Mouse (Mus musculus): Measurements from ENCODE around the gene Hras.

Hras gene

DNA sequence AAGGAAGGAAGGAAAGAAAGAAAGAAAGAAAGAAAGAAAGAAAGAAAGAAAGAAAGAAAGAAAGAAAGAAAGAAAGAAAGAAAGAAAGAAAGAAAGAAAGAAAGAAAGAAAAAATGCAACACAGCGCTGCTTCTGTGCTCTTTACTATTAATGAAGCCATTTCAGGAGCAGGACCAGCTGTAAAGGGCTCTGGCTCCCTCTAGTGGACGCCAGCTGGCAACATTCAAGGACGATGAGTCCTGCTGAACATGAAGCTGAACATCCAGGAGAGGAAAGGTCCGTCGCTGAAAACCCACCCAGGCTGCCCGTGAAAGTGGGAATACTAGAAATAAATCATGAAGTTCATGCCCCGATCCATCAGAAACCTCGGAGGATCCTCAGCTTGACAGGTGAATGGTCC, 17.6 kb downstream of the Hras start:
- in situ Hi-C loops (cut with MboI, MseI) = loop anchor here (5.0 to 10.0 kb wide), 5 partner anchors 84 to 1201 kb away; partner anchors contain the start of genes 6430531B16Rik (in 1 of the 2), B4galnt4 (in 1 of the 2), Gm45717 (in 1 of the 2) and Ifitm2 (in 1 of the 2)

DNA sequence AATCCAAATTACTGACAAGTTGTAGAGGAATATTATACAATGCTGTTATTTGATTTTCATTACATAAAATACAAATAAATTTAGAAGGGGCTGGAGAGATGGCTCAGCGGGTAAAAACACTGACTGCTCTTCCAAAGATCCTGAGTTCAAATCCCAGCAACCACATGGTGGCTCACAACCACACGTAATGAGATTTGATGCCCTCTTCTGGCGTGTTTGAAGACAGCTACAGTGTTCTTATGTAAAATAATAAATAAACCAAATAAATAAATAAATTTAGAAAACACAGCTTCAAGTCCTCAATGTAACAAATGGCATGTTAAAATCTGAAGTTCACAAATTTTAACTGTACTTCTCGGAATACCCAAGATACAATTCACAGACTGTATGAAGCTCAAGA, 18.7 kb downstream of the Hras start:
- in situ Hi-C loops (cut with MboI, MseI) = loop anchor here (5.0 to 10.0 kb wide), 5 partner anchors 83 to 1200 kb away; partner anchors contain the start of genes 6430531B16Rik (in 1 of the 2), B4galnt4 (in 1 of the 2), Gm45717 (in 1 of the 2) and Ifitm2 (in 1 of the 2)

- in situ Hi-C loops (cut with MboI, MseI) = loop anchor here (5.0 to 10.0 kb wide), 5 partner anchors 76 to 1199 kb away; partner anchors contain the start of genes 6430531B16Rik (in 1 of the 2) and B4galnt4 (in 1 of the 2)
Observed at GRCm38 (mm10) chr7:141173323-141173850, 20.4 kb downstream of the Hras start.

DNA sequence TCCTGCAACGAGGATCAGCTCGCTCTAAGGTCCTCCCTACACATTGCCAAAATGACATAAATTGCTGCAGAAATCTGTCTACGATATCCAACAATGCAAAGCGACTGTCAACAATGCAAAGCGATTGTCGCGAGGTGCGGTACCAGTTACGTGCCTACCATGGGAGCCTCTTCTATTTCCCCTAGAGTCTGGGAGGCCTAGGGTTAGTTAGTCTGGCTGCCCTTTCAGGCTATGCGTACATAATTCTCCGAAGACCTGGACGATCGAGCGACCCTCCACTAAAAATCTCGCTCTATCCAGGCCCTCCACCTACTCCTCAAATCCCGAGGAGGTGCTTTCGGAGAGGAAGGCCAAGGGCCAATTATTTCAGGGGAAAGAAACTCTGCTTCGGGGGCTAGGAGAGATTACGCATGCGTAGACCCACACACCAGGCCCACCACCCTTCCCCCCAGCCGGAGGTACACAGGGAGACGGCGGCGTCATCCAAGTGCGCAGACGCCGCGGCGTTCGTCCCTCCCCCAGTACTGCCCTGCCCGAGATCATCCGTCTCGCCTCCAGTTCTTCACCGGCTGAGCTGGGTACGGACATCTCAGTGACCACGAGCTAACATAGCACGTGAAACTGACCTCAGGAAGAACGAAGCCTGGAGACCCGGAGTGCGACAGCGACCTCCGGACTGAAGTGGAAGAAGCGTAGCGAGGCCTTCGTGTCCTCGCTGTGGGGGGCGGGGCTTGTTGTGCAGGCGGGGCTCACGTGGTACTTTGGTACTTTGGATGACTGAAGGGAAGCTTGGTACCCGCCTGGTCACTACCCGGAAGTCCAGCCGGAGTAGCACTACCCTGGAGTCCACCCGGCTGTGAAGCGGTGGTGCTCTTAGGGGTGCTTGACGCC, 21.4 kb downstream of the Hras start, which contains the start of gene Rnh1:
Gene Rnh1, minus strand, starts transcription at position 742 of the 891 bp plus-strand sequence.
- in situ Hi-C loops (cut with MboI, MseI) = loop anchor here (5.0 to 10.0 kb wide), 5 partner anchors 75 to 1198 kb away; partner anchors contain the start of genes 6430531B16Rik (in 1 of the 2) and B4galnt4 (in 1 of the 2)

DNA sequence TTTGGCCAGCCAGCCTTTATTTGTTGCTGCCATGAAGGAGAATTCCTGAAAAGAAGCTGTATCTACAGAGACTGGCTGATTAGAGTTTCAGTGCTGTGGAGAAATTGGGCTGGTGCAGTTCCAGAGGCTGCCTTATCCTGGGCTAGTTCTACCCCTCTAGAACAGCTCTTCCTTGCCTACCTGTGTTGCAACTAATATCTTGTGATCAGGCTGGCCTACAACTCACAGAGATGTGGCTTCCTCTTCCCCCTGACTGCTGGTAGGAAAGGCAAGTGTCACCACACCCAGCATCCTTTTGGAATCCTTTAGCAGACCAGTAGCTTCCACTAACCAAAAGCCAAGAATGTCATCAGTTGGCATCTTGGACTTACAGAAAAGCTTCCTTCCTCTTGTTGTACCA, 23.9 kb downstream of the Hras start:
- in situ Hi-C loops (cut with MboI, MseI) = loop anchor here (5.0 to 10.0 kb wide), 7 partner anchors 38 to 1195 kb away; partner anchors contain the start of genes 6430531B16Rik (in 1 of the 2), B4galnt4 (in 1 of the 2) and Olfr525 (in 1 of the 2)

GRCm38 (mm10) chr7:141169300-141169699, 24.5 kb downstream of the Hras start:
- in situ Hi-C loops (cut with MboI, MseI) = loop anchor here in 1 of 2 experiments (5.0 to 10.0 kb wide), 2 partner anchors 37 to 844 kb away; partner anchors contain the start of gene Olfr525

DNA sequence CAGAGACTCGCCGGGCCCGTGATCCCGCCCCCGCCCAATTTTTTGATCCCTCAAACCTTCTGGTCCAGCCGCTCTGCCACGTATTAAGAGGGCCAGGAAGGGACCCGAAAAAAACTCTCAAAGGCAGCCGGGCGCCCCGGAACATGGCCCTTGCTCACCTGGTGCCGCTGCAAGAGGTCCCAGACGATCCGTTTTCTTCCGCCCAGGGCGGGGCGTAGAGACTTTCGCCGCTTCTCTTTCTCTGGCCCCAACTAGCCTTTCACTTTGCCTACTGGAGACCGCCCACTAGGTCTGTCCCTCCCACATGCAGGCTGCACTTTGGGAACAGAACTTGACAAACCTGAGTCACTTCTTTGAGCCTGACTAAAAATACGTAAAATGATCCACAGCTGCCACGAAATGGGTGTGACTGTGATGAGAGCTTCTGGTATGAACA, 25.3 kb downstream of the Hras start:
- in situ Hi-C loops (cut with MboI, MseI) = loop anchor here in 1 of 2 experiments (5.0 to 10.0 kb wide), 2 partner anchors 36 to 844 kb away; partner anchors contain the start of gene Olfr525

DNA sequence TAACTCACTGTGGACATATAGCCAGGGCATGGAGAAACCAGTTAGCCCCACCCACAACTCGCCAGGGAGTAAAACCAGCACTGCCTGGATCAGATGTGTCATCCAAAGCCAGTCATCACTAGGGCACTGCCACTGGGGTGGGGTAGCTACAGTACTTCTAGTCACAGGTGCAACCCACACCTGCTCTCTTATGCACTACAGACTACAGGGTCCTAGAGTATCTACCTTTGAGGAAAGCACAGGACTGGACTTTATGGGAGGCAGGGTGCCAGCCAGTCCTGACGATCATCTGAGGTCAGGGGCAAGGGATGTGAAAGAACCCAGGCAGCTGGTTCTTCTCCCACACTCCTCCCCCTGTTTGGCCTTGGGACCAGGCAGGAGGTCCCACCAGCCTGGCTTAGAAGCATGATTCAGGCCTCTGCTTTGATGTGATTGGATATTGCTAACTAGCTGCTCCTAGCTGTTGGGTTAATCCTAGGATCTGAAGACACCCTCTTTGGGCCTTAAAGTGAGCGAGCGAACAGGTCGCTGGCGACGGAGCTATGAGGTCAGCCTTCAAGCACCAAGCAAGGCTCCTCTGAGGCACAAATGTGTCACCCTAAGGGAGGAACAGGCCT, 25.8 kb downstream of the Hras start:
- in situ Hi-C loops (cut with MboI, MseI) = loop anchor here in 1 of 2 experiments (5.0 to 10.0 kb wide), 2 partner anchors 36 to 843 kb away; partner anchors contain the start of gene Olfr525

DNA sequence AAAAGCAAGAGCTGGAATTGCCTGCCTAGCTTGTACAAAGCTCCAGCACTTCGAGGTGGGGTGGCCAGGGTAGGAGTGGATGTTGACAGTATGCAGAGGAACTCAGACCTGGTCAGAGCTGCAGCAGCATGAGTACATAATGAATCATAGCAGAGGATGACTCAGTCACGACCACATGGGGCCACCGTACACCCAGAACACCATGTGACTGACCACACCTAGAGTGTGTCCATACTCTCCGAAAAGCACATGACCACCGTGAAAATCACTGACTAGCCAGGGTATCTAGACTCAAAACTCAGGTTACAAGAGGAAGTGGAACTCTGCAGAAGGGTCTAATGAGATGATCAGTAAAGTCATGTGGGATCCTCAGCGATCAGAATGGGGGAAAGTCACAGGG, 29.0 kb downstream of the Hras start:
- in situ Hi-C loops (cut with MboI, MseI) = loop anchor here in 1 of 2 experiments (5.0 to 10.0 kb wide), 2 partner anchors 33 to 840 kb away; partner anchors contain the start of gene Olfr525

- in situ Hi-C loops (cut with MboI, MseI) = loop anchor here in 1 of 2 experiments (10.0 kb wide), 1 partner anchor 840 kb away; the partner anchor contains the start of gene Olfr525
Observed at GRCm38 (mm10) chr7:141164397-141164796, 29.4 kb downstream of the Hras start.

GRCm38 (mm10) chr7:141155362-141155761, 38.4 kb downstream of the Hras start:
- in situ Hi-C loops (cut with MboI, MseI) = no loop called here

DNA sequence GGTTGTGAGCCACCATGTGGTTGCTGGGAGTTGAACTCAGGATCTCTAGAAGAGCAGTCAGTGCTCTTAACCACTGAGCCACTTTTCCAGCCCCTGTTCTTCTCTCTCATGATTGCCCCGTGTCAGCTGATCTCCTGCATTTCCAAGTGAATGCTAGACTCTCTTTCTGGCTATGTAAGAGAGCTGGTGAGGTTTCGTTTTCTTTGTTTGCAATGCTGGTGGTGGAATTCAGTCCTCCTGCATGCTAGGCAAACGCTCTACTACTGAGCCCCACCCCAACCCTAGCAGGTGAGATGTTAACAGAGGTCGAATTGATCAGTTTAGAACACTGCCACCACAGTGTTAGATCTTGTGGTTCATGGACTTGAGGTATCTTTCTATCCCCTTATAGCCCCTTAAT, 45.2 kb downstream of the Hras start:
- in situ Hi-C loops (cut with MboI, MseI) = no loop called here

DNA sequence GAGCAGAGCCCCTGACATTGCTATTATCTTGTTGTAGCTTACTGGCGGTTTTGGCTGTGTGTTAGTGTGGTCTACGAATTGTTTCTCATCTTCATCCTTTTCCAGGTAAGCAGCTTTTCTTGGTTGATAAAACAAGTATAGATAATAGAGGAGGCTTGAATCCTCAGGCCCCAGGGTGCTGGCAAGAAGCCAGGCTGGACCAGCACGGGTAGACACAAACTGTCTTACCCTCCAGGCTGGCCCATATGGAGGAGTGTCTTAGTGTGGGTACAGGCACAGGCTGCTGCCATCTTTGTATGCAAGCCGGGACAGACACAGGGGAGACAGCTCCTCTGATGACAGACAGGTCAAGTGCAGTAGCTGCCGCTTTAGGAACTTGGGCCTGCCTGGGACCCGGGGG, 46.8 kb downstream of the Hras start:
- in situ Hi-C loops (cut with MboI, MseI) = no loop called here

DNA sequence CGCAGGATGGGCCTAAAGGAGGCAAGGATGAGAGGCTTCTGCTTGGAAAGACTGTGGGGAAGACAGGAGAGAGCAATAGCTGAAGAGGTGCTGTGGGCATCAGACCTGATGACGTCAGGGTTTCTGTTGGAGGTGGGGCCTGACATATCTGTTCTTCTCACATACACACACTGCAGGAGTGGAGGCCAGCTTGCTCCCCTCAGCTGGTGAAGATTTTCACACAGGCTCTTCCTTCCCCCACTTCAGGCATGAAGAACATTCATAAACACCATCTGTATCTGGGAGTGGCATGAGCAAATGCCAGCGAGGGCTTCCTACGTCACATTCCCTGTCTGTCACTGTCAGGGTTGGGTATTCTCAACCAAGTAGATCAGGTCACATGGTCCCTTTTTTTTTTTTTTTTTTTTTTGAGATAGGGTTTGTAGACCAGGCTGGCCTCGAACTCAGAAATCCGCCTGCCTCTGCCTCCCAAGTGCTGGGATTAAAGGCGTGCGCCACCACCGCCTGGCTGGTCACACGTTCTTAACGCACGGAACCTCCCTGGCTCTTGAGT, 47.7 kb downstream of the Hras start:
- in situ Hi-C loops (cut with MboI, MseI) = no loop called here

- in situ Hi-C loops (cut with MboI, MseI) = no loop called here
Observed at GRCm38 (mm10) chr7:141145403-141145802, 48.4 kb downstream of the Hras start.

GRCm38 (mm10) chr7:141144650-141145049, 49.2 kb downstream of the Hras start:
- in situ Hi-C loops (cut with MboI, MseI) = no loop called here

DNA sequence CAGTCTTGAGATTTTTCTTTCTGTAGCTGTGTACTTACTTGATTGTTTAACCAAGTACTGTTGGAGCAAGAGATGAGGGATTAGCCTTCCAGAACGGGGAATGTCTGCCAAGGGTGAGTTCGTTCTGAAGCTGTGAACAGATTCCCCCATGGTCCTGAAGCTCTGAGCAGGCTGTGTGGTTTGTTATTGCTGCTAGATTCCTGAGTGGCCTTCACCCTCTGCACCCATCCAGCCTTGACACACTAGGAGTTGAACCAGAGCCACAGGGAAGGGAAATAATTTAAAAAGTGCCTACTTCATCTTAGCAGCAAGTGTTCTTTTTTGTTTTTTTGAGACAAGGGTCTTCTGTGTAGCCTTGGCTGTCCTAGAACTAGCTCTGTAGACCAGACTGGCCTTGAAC, 49.9 kb downstream of the Hras start:
- in situ Hi-C loops (cut with MboI, MseI) = no loop called here

DNA sequence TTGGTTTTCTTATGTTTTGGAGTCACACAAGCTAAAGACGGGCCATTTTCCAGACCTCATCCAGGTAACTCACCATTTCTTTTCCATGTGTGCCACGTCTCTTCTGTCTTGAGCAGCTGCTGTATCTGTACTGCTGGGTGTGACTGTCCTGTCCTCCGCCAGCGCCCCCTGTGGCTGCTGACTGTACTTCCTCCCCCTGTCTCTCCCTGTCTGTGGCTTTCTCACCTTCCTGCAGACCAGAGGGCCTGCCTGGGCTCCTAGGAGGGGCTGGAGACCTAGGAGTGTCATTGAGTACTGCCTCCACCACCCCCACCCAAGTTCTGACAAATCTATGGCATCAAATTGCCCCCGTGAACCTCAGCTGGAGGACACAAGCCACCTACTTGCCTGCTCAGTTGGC, 50.7 kb downstream of the Hras start:
- in situ Hi-C loops (cut with MboI, MseI) = no loop called here

DNA sequence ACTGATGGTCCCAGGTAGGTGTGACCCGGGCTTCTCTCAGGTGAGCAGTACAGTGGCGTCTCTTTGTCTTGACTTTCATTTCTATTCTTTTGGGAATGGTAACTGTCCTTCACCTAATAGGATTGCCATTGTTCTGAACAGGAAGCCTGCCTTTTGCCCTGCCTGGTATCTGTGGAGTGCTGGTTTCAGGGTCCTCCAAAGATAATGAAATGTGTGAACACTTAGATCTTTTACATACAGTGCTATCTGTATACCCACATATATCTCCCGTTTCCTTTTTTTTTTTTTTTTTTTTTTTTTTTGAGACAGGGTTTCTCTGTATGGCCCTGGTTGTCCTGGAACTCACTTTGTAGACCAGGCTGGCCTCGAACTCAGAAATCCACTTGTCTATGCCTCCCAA, 52.5 kb downstream of the Hras start:
- in situ Hi-C loops (cut with MboI, MseI) = no loop called here

Data from T-helper 17 cell (primary cell).